Mouse (Mus musculus) cerebellum, postnatal 36 days (tissue): Measurements from ENCODE around the gene Aipl1.
"Not testable (repeated sequence)": the region's sequence is repeated elsewhere in the genome, so short reads cannot be mapped to it uniquely, and the experiment has no call there.

Experiments
- DNase-seq, 2 experiments: peaks; one replicate each; pipeline ENCODE4 v3.0.0; 2021 to 2022; ENCODE audit warnings: mixed read lengths in 2 of 2

Gene Aipl1

DNA sequence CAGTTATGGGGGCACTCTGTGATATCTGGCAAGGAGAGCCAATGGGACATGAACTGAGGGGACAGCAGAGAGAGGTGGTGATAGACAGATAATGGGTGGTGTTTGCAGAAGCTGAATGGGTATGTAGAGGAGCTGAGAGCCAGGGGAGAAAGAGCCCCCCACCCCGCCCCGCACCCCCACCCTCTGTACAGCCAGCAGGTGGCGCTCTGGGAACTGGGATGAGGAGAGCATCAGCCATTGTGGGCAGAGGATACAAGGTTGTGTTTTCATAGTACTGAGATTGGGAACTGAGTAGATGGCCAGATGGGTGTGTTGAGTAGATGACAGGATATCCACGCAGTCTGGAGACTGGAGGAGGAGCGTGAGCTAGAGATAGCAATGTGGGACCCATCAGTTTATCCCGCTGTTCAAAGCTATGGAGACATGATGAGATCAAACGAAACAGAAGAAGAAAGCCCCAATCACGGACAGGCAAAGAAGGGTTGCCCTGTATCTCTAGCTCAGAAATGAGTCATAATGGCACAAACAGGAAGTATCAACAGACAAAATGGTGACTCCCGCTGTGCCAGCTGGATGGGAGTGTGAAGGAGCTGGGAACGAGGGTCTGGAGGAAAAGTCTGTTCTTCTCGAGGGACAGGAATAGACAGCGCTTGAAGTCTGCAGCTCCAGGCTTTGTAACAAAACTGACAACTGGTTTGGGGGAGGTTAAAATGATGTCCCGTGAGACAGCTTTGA is 20.6 kb downstream of the Aipl1 start:
- DNase-seq, result no peak

DNA sequence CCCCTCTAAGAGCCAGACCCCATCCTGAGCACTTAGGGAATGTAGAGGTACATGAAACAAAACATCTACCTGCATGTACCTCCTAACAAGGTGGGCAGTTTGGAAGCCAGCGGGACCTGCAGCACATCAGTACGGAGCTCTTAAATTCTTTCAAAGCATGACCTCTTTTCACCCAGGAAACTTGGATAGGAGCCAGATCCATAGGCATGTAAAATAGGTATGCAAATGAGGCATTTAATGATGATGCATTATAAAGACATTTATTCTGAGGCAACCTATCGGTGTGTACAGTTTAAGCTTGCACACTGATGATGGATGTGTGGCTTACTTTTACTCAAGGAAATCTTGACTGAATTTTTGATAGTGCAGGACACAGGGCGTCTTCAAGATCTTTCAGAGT is 22.6 kb downstream of the Aipl1 start:
- no peak for DNase-seq

DNA sequence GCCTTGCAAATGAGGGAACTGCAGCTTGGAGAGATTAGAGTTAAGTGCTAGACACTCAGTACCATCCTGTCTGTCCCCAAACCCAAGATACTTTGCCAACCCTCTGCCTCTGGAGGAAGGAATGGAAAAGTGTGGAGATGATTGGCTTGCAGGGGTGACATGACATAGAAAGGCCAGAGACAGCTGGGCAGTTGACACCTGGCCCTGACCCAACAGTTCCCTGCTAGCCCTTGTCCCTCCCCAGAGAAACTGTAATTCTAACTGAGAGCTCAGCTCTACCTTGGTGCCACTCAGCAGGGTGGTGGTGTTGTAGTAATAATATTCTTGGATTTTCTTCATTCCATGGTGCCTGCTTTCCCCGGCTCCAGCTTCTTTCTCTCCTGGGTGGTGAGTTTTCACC is 25.4 kb downstream of the Aipl1 start:
- no peak for DNase-seq

DNA sequence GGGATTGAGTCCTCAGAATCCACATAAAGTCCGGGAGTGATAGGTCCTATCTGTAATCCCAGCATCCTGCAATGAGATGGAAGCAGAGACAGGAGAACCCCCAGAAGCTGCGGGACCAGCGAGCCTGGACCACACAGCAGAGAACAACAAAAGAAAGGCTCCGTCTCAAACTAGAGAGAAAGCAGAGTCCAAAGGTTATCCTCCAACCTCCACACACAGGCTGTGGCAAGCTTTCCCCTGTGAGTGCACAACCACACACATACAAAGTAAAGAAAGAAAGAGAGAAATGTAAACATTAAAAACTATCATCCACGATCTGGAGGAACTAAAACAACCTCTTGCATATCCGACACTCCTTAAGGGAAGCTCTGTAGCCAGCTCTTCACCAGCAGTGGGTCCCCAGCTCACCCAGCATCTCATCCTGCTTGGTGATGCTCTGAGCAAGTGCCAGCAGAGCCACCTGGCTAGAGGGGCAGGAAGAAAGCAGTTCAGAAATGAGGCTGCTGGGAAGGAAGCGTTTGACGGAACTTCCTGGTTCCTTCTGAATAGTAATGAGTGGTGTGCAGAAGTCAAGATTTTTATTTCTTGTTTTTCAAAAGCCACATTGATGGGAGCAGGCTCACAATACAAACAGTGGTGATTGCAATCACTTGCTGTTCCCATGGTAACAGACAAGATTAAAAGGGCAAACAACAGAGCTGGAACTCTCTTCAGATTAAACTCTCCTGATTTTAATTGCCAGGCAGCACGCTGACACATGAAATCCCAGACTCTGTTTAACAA is 26.2 kb downstream of the Aipl1 start:
- DNase-seq, result no peak

DNA sequence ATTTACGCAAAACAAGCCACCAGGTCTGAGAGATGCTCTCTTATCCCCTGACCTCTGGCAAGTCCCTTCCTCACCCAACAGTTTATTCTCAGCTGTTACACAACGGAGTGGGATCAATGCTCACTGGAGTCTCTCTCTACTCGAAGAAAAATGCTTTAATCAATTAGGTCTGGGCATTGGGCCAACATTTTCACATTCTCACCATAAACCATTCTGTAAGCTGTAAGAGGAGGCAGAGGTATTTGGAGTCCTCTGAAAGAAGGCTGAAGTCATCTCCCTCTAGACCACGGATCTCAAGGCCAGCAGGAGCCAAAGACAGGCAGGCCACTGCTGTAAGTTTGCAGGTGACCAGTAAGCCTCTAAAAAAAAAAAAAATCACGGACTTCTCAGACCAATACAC is 26.9 kb downstream of the Aipl1 start:
- no peak for DNase-seq

DNA sequence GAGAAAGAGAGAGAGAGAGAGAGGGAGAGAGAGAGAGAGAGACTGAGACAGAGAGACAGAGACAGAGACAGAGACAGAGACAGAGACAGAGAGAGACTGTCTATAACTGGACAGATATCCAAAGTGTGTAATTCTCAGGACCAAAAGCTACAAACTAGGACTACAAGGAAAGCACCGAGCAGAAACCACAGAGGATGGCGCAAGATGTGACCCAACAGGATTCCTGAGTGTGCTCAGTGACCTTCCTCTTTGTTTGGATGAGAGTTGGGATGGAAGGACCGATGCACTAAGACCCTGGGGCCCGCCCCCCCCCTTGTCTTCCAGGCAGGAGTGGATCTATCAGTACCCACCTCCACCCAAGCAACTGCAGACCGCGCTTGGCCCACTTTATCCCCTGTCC is 31.8 kb downstream of the Aipl1 start:
- DNase-seq, result no peak

DNA sequence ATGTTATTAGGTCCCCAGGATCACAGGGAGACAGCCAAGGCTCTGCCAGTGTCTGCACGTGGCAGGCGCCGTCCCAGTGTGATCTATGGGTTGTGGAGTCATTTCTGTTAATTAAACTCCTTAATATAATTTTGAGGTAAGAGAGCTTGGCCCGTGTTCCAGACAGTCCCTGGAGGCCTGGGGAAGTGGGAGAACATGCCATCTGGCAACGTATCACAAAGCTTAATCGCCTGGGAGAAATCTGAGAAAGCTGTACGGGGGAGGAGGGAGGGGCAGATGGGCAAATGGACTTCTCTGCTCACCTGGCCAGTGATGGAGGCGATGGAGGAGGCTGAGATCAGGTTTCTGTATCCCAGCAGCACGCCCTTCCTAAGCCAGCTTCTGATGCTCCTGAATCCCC is 34.1 kb downstream of the Aipl1 start:
- DNase-seq, result peak; percentile 31 to 32

DNA sequence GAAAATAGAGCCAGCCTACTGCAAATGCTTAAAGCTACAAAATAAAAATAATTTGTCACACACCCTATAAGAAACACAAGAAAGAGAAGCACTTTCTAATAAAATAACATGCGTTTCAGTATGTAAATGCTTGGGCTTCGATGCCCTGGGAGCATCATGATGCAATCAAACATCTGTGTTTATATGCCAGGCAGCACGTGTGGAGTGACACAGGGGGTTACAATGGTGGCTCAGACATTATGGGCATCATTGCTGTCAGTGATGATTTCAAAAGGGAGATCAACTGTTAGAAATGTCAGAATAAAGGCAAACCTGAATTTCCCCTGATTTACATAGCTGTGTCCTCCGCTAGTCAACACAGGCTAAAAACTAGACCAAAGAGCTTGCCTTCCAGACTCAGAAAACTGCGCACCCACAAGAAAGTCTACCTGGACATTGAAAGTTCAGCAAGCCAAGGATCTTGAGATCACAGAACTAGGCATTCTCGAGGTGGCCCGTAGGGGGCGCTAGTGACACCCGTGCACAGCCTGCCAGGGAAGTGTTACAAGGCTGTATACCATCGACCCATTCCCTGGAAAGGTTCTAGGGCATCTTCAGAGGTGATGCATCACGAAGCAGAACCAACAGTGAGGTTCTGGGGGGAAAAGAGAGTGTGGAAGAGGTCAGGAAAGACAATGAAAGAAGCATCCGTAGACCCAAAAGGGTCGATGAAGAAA is 35.0 kb downstream of the Aipl1 start:
- DNase-seq, result peak; percentile 61 to 71

DNA sequence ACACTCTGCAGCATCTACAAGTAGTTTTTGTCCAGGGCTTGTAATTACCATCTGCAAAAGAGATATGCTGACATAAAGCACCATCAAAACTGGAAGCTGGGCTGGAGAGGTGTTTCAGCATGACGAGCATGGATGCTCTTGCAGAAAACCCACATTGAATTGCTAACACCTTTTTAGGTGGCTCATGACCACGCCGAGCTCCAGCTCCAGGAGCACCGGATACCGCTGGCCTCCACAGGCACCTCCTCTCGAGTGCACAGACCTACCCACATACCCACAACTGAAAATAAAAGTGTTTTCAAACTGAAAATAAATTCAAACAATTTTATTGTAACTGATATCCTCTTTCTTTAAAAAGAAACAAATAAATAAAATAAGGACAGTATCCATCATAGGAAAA is 37.1 kb downstream of the Aipl1 start:
- DNase-seq, result no peak

DNA sequence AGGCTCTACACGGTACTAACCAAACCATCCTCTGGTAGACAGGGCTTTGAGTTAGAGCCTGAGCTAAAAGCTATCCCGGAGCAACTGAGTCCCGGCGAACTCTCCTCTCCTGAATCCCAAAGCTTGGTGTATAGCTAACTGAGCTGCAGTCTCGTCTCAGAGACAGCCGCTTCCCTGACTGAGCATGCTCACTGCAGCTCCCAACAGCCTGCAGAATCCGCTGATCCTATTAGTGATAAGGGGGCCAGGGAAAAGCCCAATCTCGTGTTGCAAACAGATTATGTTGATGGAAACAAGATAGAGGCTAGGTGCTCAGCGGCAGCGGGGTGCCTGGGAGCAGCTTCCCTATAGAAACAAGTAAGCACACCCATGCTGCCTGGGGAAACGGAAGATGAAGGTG is 40.5 kb downstream of the Aipl1 start:
- no peak for DNase-seq

DNA sequence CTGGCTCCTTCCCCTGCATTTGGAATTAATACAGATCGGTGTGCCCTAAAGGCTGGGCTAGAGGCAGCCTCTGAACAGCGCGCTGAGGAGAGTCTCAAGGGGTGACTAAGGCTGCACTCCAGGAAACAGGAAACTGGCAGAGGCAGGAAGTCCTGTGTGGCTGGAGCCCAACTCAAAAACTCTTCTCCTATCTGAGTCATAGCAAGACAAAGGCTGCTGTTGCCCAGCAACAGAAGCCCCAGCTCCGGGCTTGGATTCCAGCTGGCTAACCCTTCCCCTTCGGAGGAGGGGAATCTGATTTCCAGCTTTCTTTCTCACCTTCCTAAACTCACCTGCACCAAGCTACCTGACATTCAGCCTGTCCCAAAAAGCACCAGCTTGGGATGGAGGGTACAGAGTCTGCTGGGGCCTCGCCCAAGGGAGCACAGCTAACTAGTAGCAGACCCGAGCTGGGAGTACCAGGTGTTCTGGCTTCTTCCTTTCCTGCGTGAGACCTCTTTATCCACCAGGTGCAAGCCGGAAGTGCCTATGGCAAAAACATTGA is 41.3 kb downstream of the Aipl1 start:
- no peak for DNase-seq

DNA sequence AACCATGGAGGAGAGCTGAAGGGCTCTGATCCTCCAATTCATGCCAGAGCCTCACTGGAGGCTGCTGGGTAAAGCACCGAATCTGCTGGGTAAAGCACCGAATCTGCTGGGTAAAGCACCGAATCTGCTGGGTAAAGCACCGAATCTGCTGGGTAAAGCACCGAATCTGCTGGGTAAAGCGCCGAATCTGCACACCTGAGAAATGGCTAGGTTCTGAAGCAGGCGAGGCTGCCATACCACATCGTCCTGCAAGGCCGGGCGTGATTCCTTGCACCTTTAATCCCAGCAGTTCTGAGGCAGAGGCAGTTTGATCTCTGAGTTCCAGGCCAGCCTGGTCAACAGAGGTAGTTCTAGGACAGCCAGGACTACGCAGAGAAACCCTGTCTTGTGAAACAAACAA is 44.9 kb downstream of the Aipl1 start:
- no peak for DNase-seq

DNA sequence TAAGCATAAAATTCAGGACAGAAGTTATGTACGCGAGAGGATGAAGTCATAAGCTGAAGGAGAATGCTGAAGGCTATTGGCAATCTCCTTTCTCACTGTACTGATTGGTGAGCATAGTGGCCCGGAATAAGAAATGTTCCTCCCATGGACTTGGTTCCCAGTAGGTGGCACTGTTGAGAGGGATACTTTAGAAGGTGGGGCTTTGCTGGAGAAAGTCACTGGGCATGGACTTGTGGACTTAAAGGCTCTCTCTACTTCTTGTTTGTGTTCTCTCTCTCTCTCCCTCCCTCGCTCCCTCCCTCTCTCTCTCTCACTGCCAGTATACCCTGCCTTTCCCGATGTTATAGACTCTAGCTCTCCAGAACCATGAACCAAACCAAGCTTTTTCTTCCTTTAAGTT is 45.8 kb downstream of the Aipl1 start:
- DNase-seq, result peak in 1 of 2 experiments; percentile 19

DNA sequence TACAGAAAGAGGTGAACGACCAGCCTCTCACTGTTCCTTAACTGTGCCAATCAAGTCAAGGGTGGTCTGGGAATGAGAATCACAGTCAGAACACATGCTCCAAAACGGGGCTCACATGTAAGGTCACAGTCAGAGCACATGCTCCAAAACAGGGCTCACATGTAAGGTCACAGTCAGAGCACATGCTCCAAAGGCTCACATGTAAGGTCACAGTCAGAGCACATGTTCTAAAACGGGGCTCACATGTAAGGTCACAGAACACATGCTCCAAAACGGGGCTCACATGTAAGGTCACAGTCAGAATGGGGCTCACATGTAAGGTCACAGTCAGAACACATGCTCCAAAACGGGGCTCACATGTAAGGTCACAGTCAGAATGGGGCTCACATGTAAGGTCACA is 47.9 kb downstream of the Aipl1 start:
- DNase-seq, result not testable (repeated sequence)

DNA sequence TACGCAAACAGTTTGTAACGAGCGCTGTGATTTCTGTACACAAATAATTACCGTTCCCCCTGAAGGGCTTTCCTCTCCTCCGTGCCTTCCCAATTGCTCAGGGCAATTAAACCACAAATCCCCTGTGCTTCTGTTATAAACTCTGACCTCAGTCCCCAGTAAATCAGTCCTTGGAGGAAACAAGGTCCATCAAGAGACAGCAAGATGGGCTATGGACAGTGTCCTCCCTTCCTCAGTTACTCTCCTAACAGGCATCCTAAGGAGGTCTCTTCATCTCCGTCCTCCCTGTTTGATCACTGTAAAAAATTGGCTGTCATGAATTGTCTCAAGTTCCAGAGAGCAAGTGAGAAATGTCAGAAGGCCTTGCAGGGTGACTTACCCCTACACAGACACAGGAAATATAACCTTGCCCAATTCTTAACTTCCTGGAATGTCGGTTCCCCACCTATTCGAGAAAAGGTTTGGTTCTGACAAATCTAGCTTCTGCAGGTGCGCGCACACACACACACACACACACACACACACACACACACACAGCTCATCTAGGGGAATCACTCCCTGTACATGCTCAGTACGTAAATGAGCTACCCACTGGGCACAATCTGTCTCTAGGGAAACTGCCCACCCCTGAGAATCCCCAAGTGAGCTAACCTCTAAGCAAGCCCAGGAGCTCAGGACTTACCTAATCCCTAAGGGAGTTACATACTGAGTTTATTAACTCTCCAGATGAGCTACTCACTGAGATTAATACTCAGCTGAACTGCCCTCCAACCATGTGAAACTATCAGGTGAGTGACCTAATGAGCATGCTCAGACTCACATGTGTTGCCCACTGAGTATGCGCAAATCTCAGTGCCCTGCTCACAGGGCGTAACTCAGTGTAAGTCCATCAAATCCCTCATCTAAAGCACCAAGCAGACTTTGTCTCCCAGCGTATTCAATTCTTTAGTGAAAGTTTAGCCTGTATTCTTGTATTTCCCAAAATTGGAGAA is 49.9 kb downstream of the Aipl1 start:
- no peak for DNase-seq

DNA sequence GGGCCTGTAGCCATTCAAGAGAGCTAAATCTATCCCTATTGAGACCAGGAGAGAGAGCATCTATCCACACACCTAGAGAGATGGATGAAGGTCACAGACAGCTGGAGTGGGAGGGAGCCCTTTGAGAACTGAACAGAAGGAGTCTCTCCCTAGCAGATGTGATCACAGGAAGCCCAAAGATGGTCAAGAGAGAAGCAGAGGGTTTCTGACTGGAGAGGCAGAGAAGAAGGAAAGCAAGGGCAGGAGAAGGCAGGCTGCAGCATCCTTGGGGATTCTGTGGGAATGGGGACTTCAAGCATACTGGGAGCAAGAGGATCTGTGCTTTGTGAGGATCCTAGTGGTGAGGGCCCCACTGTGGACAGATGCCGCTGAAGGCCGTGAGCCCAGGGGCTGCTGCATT is 51.5 kb downstream of the Aipl1 start:
- no peak for DNase-seq

DNA sequence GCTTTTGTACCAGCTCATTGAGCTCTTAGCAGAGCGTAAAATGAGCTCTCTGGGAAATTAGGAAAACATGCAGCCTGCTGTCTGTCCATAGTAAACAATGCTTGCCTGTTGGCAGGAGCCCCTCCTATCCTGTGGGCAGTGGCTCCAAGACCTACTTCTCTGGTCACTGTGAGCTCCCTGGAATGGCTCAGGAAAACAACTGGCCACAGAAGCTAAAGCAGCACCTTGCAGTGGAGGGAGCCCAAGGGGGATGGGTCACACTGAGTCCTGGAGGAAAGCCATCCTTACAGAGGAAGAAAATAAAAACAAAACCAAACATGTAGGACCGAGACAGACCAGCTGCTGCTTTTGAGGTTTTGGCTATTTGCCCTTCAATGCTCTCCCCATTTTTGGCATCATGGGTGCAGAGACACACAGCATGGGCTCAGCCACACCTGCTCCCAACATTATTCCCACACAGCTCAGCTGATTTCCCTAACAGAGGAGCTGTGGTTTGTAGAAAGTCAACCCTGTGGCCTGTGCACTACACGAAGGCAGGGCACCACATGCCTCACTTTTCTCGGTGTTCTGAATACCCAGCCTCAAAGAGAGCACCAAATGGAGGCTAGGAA is 52.1 kb downstream of the Aipl1 start:
- DNase-seq, result peak in 1 of 2 experiments; percentile 11

DNA sequence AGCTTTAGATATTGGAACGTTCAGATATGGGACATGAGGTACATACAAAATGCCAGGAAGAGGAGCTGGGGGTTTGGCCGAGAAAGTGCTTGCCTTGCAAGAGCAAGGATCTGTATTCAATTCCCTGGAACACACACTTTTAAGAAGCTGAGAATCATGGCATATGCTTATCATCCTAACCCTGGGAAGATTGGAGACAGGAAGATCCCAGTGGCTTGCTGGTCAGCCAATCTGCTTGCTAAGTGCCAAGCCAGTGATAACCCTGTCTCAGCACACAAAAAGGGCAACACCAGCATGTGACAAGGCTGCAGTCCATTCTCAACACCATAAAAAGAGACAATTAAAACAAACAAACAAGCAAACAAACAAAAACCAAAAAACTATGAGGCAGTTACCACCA is 53.2 kb downstream of the Aipl1 start:
- DNase-seq, result no peak
